Mouse (Mus musculus) liver, embryonic 11.5 days (tissue): Measurements from ENCODE around the gene Dnajc17. TPM values are rescaled to one million over a fixed set of nuclear protein-coding genes. Genes with fewer than 3 reads are reported as not detected.

ENCODE experiments used
- ATAC-seq: fragments of 200-750 bp; cut with Nextera tagmentation; replicated peaks from 2 replicates; pipeline ENCODE4 v1.8.0; 2017; ENCODE audit warnings: moderate number of reproducible peaks, mild to moderate bottlenecking, moderate TSS enrichment, moderate library complexity; ENCODE audit not compliant: low FRiP score
- DNase-seq: peaks from one replicate; pipeline ENCODE4 v3.0.0-alpha.2; 2017; ENCODE audit warnings: low spot score
- H3K27ac ChIP-seq: fragments of 300-500 bp; sonication (generic); 2 replicates; pipeline ENCODE4 v1.5.1; 2014; ENCODE audit warnings: mild to moderate bottlenecking, low read depth, low read length, control low read depth
- H3K27me3 ChIP-seq: fragments of 300-500 bp; sonication (generic); replicated peaks from 2 replicates; pipeline ENCODE4 v1.6.1; 2014; ENCODE audit warnings: low read length, mixed read lengths; ENCODE audit not compliant: control insufficient read depth, insufficient read depth
- H3K36me3 ChIP-seq: fragments of 300-500 bp; sonication (generic); 2 replicates; pipeline ENCODE4 v1.6.1; 2014; ENCODE audit warnings: mild to moderate bottlenecking, low read length, moderate library complexity, mixed read lengths; ENCODE audit not compliant: control insufficient read depth, insufficient read depth
- H3K4me1 ChIP-seq: fragments of 300-500 bp; sonication (generic); replicated peaks from 2 replicates; pipeline ENCODE4 v1.6.1; 2014; ENCODE audit warnings: low read length, mixed read lengths; ENCODE audit not compliant: control insufficient read depth, insufficient read depth
- H3K4me2 ChIP-seq: fragments of 300-500 bp; sonication (generic); 2 replicates; pipeline ENCODE4 v1.6.1; 2014; ENCODE audit warnings: mild to moderate bottlenecking, control low read depth, moderate library complexity
- H3K4me3 ChIP-seq: fragments of 300-500 bp; sonication (generic); 2 replicates; pipeline ENCODE4 v1.5.1; 2014; ENCODE audit warnings: low read depth, low read length, control low read depth
- H3K9ac ChIP-seq: fragments of 300-500 bp; sonication (generic); 2 replicates; pipeline ENCODE4 v1.6.1; 2014; ENCODE audit warnings: low read depth, low read length, control low read depth
- H3K9me3 ChIP-seq: fragments of 300-500 bp; sonication (generic); 2 replicates; pipeline ENCODE4 v1.6.1; 2016; ENCODE audit warnings: low read length, inconsistent platforms, mixed read lengths; ENCODE audit not compliant: control insufficient read depth
- WGBS: fragments of 180-500 bp; shearing (Covaris S2); extraction: QIAGEN DNeasy Blood & Tissue Kit; methylation state at CpG from one replicate; pipeline ENCODE4 v1.1.7; 2014; 5-methylcytosine and 5-hydroxymethylcytosine counted together
- polyA plus RNA-seq: library from polyadenylated mRNA; unstranded; fragments of >200 nt; fragmentation: Nextera tagmentation; extraction: Ambion mirVana; gene quantifications from 2 replicates; pipeline ENCODE4 v1.2.1, GENCODE M21; 2014

Gene Dnajc17
- polyA plus RNA-seq: 16.9 and 18.1 TPM in 2 replicates

- H3K4me1 ChIP-seq: peaks cover 5% of the 10 kb centered on the region; the same call in 1 of the 2 replicates
- H3K9me3 ChIP-seq: no peaks in the 10 kb centered on the region
- H3K27me3 ChIP-seq: no peaks in the 10 kb centered on the region
- DNase-seq (peak; percentile 96), ATAC-seq (peak; percentile 97)
- H3K36me3 ChIP-seq: peaks cover 10% of the 10 kb centered on the region; the same call in 1 of the 2 replicates
- peak within 1 kb of the TSS; percentile 78 for H3K9ac ChIP-seq
- H3K27ac ChIP-seq: peak within 1 kb of the TSS; percentile 81
- H3K4me3 ChIP-seq: peak within 1 kb of the TSS; percentile 76
- WGBS: under 1% methylated on average over 51 of the region's 51 CpGs
- H3K4me2 ChIP-seq: peak within 1 kb of the TSS; percentile 68
Observed at GRCm38 (mm10) chr2:119208344-119209175, at the start of gene Dnajc17, which contains the start of gene Zfyve19. TSS of gene Dnajc17 (minus strand) at chr2:119208795. TSS of gene Zfyve19 (plus strand) at chr2:119208617.

GRCm38 (mm10) chr2:119254976-119255375, 46.4 kb upstream of the Dnajc17 start:
- DNase-seq: no peak
- peaks cover 3% of the 10 kb centered on the region; the same call in 1 of the 2 replicates for H3K4me1 ChIP-seq
- H3K27ac ChIP-seq: no peak overlapping the region
- no peaks in the 10 kb centered on the region for H3K9me3 ChIP-seq
- ATAC-seq: no peak
- H3K27me3 ChIP-seq: peaks cover 6% of the 10 kb centered on the region
- H3K4me3 ChIP-seq: no peak overlapping the region
- H3K36me3 ChIP-seq: no peaks in the 10 kb centered on the region
- WGBS: 40% methylated on average over 7 of the region's 7 CpGs
- no peak overlapping the region for H3K9ac ChIP-seq
- no peak overlapping the region for H3K4me2 ChIP-seq

GRCm38 (mm10) chr2:119250826-119251478, 42.4 kb upstream of the Dnajc17 start:
- no peak overlapping the region for H3K4me3 ChIP-seq
- peak overlapping the region; percentile 41 for H3K4me2 ChIP-seq
- H3K36me3 ChIP-seq: no peaks in the 10 kb centered on the region
- ATAC-seq (peak; percentile 75), DNase-seq (peak; percentile 83)
- peaks cover 6% of the 10 kb centered on the region for H3K27me3 ChIP-seq
- WGBS: 12% methylated on average over 11 of the region's 11 CpGs
- peaks cover 3% of the 10 kb centered on the region; the same call in 1 of the 2 replicates for H3K4me1 ChIP-seq
- no peak overlapping the region for H3K27ac ChIP-seq
- H3K9me3 ChIP-seq: no peaks in the 10 kb centered on the region
- H3K9ac ChIP-seq: no peak overlapping the region

DNA sequence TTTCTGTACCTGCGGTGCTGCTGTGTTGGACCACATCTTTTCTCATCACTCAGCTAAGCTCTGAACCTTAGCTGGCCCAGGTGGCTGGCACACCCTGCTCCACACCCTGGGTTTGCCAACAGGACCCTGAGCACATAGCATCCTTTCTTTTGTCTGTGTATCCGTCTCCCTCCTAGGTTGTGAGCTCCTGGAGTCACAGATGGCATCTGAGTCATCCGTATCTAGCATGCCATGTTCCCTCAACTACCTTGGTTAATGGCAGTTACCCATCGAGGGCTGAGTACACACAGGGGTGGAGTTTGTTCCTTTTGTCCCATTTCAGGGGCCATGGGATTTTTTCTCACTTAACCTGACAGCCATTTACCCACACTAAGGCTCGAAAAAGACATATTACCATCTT, 41.8 kb upstream of the Dnajc17 start:
- no peak overlapping the region for H3K27ac ChIP-seq
- H3K4me2 ChIP-seq: peak overlapping the region; percentile 41; the same call in 1 of the 2 replicates
- no peak overlapping the region for H3K9ac ChIP-seq
- no peaks in the 10 kb centered on the region for H3K9me3 ChIP-seq
- H3K27me3 ChIP-seq: peaks cover 5% of the 10 kb centered on the region
- 64% methylated on average over 5 of the region's 5 CpGs for WGBS
- peaks cover 3% of the 10 kb centered on the region; the same call in 1 of the 2 replicates for H3K4me1 ChIP-seq
- ATAC-seq: no peak
- no peak overlapping the region for H3K4me3 ChIP-seq
- no peaks in the 10 kb centered on the region for H3K36me3 ChIP-seq
- DNase-seq: no peak

GRCm38 (mm10) chr2:119249592-119250061, 41.0 kb upstream of the Dnajc17 start:
- Histone ChIP-seq H3K27ac (no peak overlapping the region), H3K9me3 (no peaks in the 10 kb centered on the region), H3K4me3 (no peak overlapping the region), H3K27me3 (no peaks in the 10 kb centered on the region; the same call in 1 of the 2 replicates), H3K4me2 (no peak overlapping the region), H3K36me3 (no peaks in the 10 kb centered on the region), H3K4me1 (peaks cover 3% of the 10 kb centered on the region; the same call in 1 of the 2 replicates), H3K9ac (no peak overlapping the region)
- no peak for ATAC-seq
- 63% methylated on average over 4 of the region's 4 CpGs for WGBS
- no peak for DNase-seq

DNA sequence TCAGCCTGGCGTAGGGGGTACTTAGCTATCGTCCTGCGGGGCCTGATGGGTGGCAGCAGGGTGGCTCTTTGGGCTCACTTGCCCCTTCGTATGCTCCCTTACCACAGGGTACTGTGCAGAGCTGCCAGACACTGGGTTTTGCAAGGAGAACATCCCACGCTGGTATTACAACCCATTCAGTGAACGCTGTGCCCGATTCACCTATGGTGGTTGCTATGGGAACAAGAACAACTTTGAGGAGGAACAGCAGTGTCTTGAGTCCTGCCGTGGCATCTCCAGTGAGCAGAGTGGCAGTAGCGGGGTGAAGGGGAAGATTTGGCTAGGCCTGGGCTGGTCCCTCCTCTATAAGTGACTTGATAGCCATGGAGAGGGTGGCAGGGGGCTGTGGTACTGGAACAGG, 39.3 kb upstream of the Dnajc17 start:
- 83% methylated on average over 9 of the region's 9 CpGs for WGBS
- no peak overlapping the region for H3K27ac ChIP-seq
- H3K4me3 ChIP-seq: no peak overlapping the region
- no peaks in the 10 kb centered on the region for H3K36me3 ChIP-seq
- no peak overlapping the region for H3K4me2 ChIP-seq
- no peak for ATAC-seq
- no peaks in the 10 kb centered on the region for H3K27me3 ChIP-seq
- peaks cover 3% of the 10 kb centered on the region; the same call in 1 of the 2 replicates for H3K4me1 ChIP-seq
- no peak for DNase-seq
- no peaks in the 10 kb centered on the region for H3K9me3 ChIP-seq
- H3K9ac ChIP-seq: no peak overlapping the region

DNA sequence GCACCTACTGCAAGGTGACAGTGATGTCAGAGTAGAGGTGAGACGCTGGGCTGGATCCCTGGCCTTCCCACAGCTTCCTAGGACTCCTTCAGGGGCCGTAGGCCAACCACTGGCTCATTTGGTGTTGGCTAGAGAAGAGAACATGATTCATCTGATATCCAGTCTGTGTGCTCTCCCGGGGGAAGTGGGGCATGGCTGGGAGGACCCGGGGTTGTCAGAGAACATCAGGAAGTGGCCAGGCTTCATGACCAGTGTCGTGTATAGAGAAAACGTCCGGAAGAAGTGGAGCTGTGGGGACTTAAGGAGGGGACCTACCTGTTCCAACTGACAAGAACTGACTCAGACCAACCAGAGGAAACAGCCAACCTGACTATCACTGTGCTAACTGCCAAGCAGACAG, 36.7 kb upstream of the Dnajc17 start:
- no peak for ATAC-seq
- Histone ChIP-seq H3K9me3 (no peaks in the 10 kb centered on the region), H3K36me3 (no peaks in the 10 kb centered on the region), H3K4me2 (no peak overlapping the region), H3K27me3 (0 out of 2 replicates have a peak, but pooled peaks cover under 1% of the 10 kb centered on the region), H3K4me3 (no peak overlapping the region), H3K27ac (no peak overlapping the region), H3K4me1 (no peaks in the 10 kb centered on the region), H3K9ac (no peak overlapping the region)
- DNase-seq: no peak
- 61% methylated on average over 7 of the region's 7 CpGs for WGBS

DNA sequence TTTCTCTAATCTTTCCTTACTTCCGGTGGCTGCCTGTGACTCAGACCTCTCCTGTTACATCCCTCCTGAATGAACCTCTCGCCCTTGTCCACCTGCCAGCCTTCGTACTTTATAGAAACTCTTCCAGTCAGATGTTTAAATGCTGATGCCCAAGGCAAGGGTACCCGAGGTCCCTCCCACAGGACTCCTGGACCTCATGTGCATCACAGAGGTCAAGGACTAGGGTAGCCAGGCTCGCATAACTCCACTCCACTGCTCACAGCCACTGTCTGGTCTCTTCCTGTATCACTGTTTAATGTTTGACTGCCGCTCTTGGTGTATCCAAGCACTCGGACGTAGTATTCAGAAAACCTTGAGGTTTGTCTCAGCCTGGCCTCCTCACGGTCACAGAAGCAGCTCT, 34.0 kb upstream of the Dnajc17 start:
- Histone ChIP-seq H3K9me3 (no peaks in the 10 kb centered on the region), H3K36me3 (no peaks in the 10 kb centered on the region), H3K4me3 (no peak overlapping the region), H3K27ac (no peak overlapping the region), H3K4me1 (peaks cover 3% of the 10 kb centered on the region; the same call in 1 of the 2 replicates), H3K4me2 (no peak overlapping the region), H3K27me3 (peaks cover 25% of the 10 kb centered on the region), H3K9ac (no peak overlapping the region)
- WGBS: 76% methylated on average over 9 of the region's 9 CpGs
- DNase-seq: no peak
- no peak for ATAC-seq
